Mouse (Mus musculus) liver, postnatal 0 days (tissue): ENCODE data around the gene Ptprg.

Experiments used
- CTCF ChIP-seq: sonication (generic); IDR thresholded peaks from 2 replicates; pipeline ENCODE4 v1.5.1; 2016; ENCODE audit warnings: antibody characterized with exemption, low read depth
- EP300 ChIP-seq: IDR thresholded peaks from 2 replicates; pipeline ENCODE4 v1.6.1; 2016; ENCODE audit warnings: antibody characterized with exemption, low read depth, mild to moderate bottlenecking

DNA sequence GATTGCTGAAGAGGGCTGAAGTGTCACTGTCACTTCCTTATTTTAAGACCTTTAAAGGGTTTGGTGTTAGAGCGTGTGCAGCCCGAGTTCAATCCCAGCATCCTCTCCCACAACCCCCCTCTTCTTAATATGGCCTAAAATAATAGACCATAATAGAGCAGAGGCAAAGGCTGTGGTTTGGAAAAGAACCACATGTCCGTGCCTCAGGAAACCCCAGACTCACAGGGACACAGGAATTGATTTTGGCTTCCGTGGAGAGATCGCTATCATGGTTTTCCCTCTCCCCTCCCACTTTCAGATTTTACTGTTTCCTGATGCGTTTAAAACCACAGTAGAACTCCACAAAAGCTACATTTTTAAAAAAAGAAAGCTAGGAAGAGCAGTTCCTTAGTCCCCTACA is 104.0 kb downstream of the Ptprg start:
- no peak for TF ChIP-seq CTCF
- TF ChIP-seq EP300: no peak
